Mouse (Mus musculus): Measurements from ENCODE around the gene Cers4. TPM values are rescaled to one million over a fixed set of nuclear protein-coding genes. Genes with fewer than 3 reads are reported as not detected.

The Cers4 gene
- polyA plus RNA-seq, 1 experiment: 62.1 TPM

- Histone ChIP-seq H3K27ac (ENCODE audit: control insufficient read depth, insufficient read depth, low read length) (no peak overlapping the region), H3K4me3 (ENCODE audit: control insufficient read depth, insufficient read depth, low read length) (no peak overlapping the region), H3K36me3 (ENCODE audit: control insufficient read depth, insufficient read depth, low read length) (no peaks in the 10 kb centered on the region), H3K27me3 (ENCODE audit: control insufficient read depth, insufficient read depth, low read length) (no peaks in the 10 kb centered on the region), H3K4me1 (replicated peaks; ENCODE audit: control insufficient read depth, insufficient read depth, low read length) (no peaks in the 10 kb centered on the region)
- DNase-seq: no peak
- TF ChIP-seq POLR2A (IDR thresholded peaks at IDR 0.05; ENCODE audit: control insufficient read depth, extremely low read depth, insufficient read depth, low read length, poor library complexity) (no peak), CTCF (IDR thresholded peaks at IDR 0.05; ENCODE audit: borderline replicate concordance, control insufficient read depth, extremely low read depth, insufficient read depth, low read length, poor library complexity) (no peak)
- 63% methylated on average over 5 of the region's 5 CpGs for WGBS
Observed at GRCm38 (mm10) chr8:4507527-4507926, 14.7 kb downstream of the Cers4 start.

- Histone ChIP-seq H3K27me3 (ENCODE audit: control insufficient read depth, insufficient read depth, low read length) (no peaks in the 10 kb centered on the region), H3K4me1 (replicated peaks; ENCODE audit: control insufficient read depth, insufficient read depth, low read length) (no peaks in the 10 kb centered on the region), H3K27ac (ENCODE audit: control insufficient read depth, insufficient read depth, low read length) (no peak overlapping the region), H3K36me3 (ENCODE audit: control insufficient read depth, insufficient read depth, low read length) (no peaks in the 10 kb centered on the region), H3K4me3 (ENCODE audit: control insufficient read depth, insufficient read depth, low read length) (no peak overlapping the region)
- TF ChIP-seq CTCF (IDR thresholded peaks at IDR 0.05; ENCODE audit: borderline replicate concordance, control insufficient read depth, extremely low read depth, insufficient read depth, low read length, poor library complexity) (no peak), POLR2A (IDR thresholded peaks at IDR 0.05; ENCODE audit: control insufficient read depth, extremely low read depth, insufficient read depth, low read length, poor library complexity) (no peak)
- DNase-seq: no peak
- WGBS: 87% methylated on average over 4 of the region's 4 CpGs
Observed at GRCm38 (mm10) chr8:4510824-4511223, 18.0 kb downstream of the Cers4 start.

GRCm38 (mm10) chr8:4511429-4512115 is 18.7 kb downstream of the Cers4 start:
- no peak for TF ChIP-seq POLR2A (IDR thresholded peaks at IDR 0.05; ENCODE audit: control insufficient read depth, extremely low read depth, insufficient read depth, low read length, poor library complexity)
- no peak for TF ChIP-seq CTCF (IDR thresholded peaks at IDR 0.05; ENCODE audit: borderline replicate concordance, control insufficient read depth, extremely low read depth, insufficient read depth, low read length, poor library complexity)
- no peak overlapping the region for H3K4me3 ChIP-seq (ENCODE audit: control insufficient read depth, insufficient read depth, low read length)
- no peak for DNase-seq
- no peak overlapping the region for H3K27ac ChIP-seq (ENCODE audit: control insufficient read depth, insufficient read depth, low read length)
- no peaks in the 10 kb centered on the region for H3K36me3 ChIP-seq (ENCODE audit: control insufficient read depth, insufficient read depth, low read length)
- WGBS: 84% methylated on average over 2 of the region's 2 CpGs
- no peaks in the 10 kb centered on the region for H3K4me1 ChIP-seq (replicated peaks; ENCODE audit: control insufficient read depth, insufficient read depth, low read length)
- H3K27me3 ChIP-seq (ENCODE audit: control insufficient read depth, insufficient read depth, low read length): no peaks in the 10 kb centered on the region

- WGBS: 84% methylated on average over 8 of the region's 8 CpGs
- H3K4me3 ChIP-seq (ENCODE audit: control insufficient read depth, insufficient read depth, low read length): no peak overlapping the region
- H3K27ac ChIP-seq (ENCODE audit: control insufficient read depth, insufficient read depth, low read length): no peak overlapping the region
Observed at GRCm38 (mm10) chr8:4512116-4512495, 19.3 kb downstream of the Cers4 start.

GRCm38 (mm10) chr8:4516162-4516561 is 23.3 kb downstream of the Cers4 start:
- 84% methylated on average over 2 of the region's 2 CpGs for WGBS
- TF ChIP-seq CTCF (IDR thresholded peaks at IDR 0.05; ENCODE audit: borderline replicate concordance, control insufficient read depth, extremely low read depth, insufficient read depth, low read length, poor library complexity): no peak
- TF ChIP-seq POLR2A (IDR thresholded peaks at IDR 0.05; ENCODE audit: control insufficient read depth, extremely low read depth, insufficient read depth, low read length, poor library complexity): no peak
- H3K4me1 ChIP-seq (replicated peaks; ENCODE audit: control insufficient read depth, insufficient read depth, low read length): no peaks in the 10 kb centered on the region
- H3K27me3 ChIP-seq (ENCODE audit: control insufficient read depth, insufficient read depth, low read length): no peaks in the 10 kb centered on the region
- DNase-seq: peak; percentile 57
- H3K27ac ChIP-seq (ENCODE audit: control insufficient read depth, insufficient read depth, low read length): no peak overlapping the region
- no peak overlapping the region for H3K4me3 ChIP-seq (ENCODE audit: control insufficient read depth, insufficient read depth, low read length)
- H3K36me3 ChIP-seq (ENCODE audit: control insufficient read depth, insufficient read depth, low read length): no peaks in the 10 kb centered on the region

More at GRCm38 (mm10) chr8:4512116-4512495, 19.3 kb downstream of the Cers4 start:
- Histone ChIP-seq H3K36me3 (ENCODE audit: control insufficient read depth, insufficient read depth, low read length) (no peaks in the 10 kb centered on the region), H3K27me3 (ENCODE audit: control insufficient read depth, insufficient read depth, low read length) (no peaks in the 10 kb centered on the region), H3K4me1 (replicated peaks; ENCODE audit: control insufficient read depth, insufficient read depth, low read length) (no peaks in the 10 kb centered on the region)
- DNase-seq: no peak
- TF ChIP-seq CTCF (IDR thresholded peaks at IDR 0.05; ENCODE audit: borderline replicate concordance, control insufficient read depth, extremely low read depth, insufficient read depth, low read length, poor library complexity): no peak
- TF ChIP-seq POLR2A (IDR thresholded peaks at IDR 0.05; ENCODE audit: control insufficient read depth, extremely low read depth, insufficient read depth, low read length, poor library complexity): no peak

- Histone ChIP-seq H3K27ac (ENCODE audit: control insufficient read depth, insufficient read depth, low read length) (no peak overlapping the region), H3K4me3 (ENCODE audit: control insufficient read depth, insufficient read depth, low read length) (no peak overlapping the region), H3K36me3 (ENCODE audit: control insufficient read depth, insufficient read depth, low read length) (no peaks in the 10 kb centered on the region), H3K27me3 (ENCODE audit: control insufficient read depth, insufficient read depth, low read length) (no peaks in the 10 kb centered on the region), H3K4me1 (replicated peaks; ENCODE audit: control insufficient read depth, insufficient read depth, low read length) (no peaks in the 10 kb centered on the region)
- WGBS: 82% methylated on average over 4 of the region's 4 CpGs
- TF ChIP-seq CTCF (IDR thresholded peaks at IDR 0.05; ENCODE audit: borderline replicate concordance, control insufficient read depth, extremely low read depth, insufficient read depth, low read length, poor library complexity): no peak
- no peak for TF ChIP-seq POLR2A (IDR thresholded peaks at IDR 0.05; ENCODE audit: control insufficient read depth, extremely low read depth, insufficient read depth, low read length, poor library complexity)
- DNase-seq: no peak
Observed at GRCm38 (mm10) chr8:4521472-4521871, 28.6 kb downstream of the Cers4 start.

Data from thymus, adult 2 months (tissue).